Mouse (Mus musculus): ENCODE measurements around the gene Akr1cl.

Gene Akr1cl

DNA sequence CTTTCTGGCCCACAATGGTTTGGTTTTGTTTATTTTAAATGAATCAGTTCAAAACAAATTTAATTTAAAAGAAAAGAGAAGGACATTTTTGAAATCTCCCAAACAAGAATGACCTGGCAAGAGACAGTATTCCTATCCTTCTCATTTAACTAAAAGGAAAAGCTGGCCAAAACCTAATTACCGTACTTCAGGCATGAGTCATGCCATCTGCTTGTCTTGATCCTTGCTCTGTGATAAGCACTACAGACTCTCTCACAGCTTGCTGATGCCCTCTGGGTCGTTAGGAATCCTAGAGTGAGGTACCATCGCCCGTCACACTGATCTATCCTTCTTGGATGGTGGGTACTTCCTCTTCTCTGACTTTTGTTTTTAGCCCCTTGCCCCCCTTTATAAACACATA, 39.4 kb downstream of the Akr1cl start:
- DNase-seq (ENCODE audit: low read depth, low spot score), result no peak

DNA sequence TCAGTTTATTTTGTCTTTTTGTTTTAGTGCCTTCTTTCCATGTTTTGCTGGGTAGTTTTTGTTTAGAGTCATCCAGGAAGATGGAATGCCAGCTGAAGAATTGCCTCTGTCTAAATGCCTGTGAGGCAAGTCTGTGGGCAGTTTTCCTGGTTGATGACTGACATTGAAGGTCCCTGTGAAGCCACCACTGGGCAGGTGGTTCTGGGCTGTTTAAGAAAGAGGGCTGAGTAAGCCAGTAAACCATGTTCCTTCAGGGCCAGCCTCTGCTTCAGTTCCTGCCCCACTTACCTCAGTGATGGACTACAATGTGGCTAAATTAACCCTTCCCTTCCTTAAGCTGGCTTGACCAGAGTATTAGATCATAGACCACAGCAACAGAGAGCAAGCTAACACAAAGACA, 44.4 kb downstream of the Akr1cl start:
- no peak for DNase-seq (ENCODE audit: low read depth, low spot score)

DNA sequence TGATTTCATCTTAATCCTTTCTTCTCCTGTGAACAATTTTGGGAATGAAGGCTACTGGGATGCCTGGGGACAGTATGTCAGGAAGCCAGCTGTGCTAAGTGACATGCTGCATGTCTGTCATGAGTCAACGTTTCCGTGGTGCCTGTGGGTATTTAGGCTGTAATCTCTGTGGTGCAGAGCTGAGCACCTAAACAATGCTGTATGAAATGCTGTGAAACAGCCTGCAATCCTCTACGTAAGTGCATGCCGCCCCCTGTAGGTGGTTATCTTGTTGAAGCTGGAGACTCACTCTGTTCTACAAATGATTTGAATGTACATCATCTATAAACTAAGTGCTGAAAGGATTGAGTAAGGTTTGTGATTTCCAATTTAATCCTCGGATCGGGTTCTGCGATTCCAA, 46.4 kb downstream of the Akr1cl start:
- no peak for DNase-seq (ENCODE audit: low read depth, low spot score)

DNA sequence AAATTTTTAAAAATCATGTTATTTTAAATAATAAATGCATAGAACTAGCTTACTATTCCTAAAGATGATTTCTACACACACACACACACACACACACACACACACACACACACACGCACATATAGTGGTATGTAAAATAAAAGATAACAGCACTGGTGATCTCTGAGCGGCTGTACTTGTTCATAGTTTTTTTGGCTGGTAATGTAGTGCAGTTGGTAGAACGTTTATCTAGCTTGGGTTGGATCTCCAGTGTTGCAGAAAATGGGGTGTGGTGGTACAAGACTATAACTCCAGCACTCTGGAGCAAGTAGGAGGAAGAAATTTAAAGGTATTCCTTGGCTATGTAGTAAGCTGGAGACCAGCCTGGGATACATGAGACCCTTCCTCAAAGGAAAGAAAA, 49.3 kb downstream of the Akr1cl start:
- DNase-seq (ENCODE audit: low read depth, low spot score), result no peak

DNA sequence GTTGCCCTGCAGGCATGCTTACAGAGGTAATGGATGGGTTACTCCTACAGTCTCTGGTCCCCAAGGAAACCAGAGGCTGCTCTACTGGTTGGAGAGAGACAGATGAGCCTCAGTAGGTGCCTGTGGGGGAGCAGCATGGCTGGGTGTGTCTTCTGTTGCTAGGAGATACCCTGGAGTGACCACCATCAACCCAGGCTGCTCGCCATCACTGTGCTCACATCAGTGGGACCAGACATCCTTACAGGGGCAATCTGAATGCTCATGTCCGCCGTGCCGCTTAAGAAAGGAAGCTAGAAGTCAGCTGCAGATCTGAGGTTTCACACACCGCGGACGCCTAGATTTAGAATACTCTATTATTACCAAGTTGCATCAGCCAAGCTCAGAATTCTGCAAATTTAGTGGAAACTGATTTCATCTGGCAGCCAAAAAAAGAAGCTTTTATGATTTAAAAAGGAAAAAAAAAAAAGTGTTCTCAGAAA, 54.2 kb downstream of the Akr1cl start:
- no peak for DNase-seq (ENCODE audit: low read depth, low spot score)

DNA sequence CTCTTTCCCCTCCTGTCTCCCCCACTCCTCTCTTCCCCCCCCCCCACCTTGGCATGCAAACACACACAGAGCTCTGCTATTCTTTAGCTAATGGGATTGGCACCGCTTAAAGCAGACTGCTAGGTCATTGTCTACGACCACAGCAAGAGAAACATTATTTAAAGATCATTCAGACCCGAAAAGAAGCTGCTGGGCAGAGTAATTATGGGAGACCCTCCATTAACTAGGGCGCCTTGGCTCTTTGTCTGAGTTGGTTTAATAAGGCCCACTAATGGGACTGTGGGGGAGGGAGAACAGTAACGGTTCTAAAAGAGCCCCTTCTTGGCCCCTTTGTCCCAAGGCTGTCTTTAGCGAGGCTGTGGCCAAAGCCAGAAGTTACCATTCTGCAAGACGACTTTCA, 57.2 kb downstream of the Akr1cl start:
- DNase-seq (ENCODE audit: low read depth, low spot score), result no peak

DNA sequence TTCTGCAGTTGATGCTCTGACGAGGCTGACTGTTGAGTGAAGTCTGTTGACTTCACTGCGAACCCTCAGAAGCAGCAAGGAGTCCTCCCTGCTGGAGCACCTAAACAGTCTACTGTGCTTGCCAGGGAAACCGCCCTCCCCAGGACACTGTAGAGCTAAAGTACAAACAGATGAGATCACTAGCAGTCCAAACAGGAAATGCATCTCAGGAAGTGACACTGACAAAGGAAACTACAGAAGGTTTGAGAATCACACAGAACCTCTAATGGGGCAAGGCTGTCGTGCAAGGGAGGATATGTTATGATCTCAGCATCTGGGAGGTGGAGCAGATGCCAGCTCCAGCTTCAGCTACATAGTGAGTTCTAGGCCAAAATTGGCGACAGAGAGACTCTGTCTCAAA, 61.9 kb downstream of the Akr1cl start:
- no peak for DNase-seq (ENCODE audit: low read depth, low spot score)

All from WW6 (cell line).